Mouse (Mus musculus): Measurements from ENCODE around the gene Rapgef4. TPM values are rescaled to one million over a fixed set of nuclear protein-coding genes. Genes with fewer than 3 reads are reported as not detected.

The Rapgef4 gene
- polyA plus RNA-seq, 1 experiment: 11.3 TPM

- no peak for DNase-seq (ENCODE audit: low read depth in 1 of 2, low spot score in 2 of 2)
- Histone ChIP-seq H3K4me3 (ENCODE audit: extremely low read depth, insufficient read depth, insufficient read length) (no peak overlapping the region), H3K36me3 (ENCODE audit: control insufficient read depth, insufficient read depth, low read length) (peaks cover 4% of the 10 kb centered on the region; the same call in 1 of the 2 replicates), H3K27ac (ENCODE audit: insufficient read depth, low read length) (no peak overlapping the region), H3K4me1 (ENCODE audit: control insufficient read depth, insufficient read depth, insufficient read length) (no peaks in the 10 kb centered on the region), H3K27me3 (ENCODE audit: control insufficient read depth, insufficient read depth, low read length) (no peaks in the 10 kb centered on the region)
- TF ChIP-seq CTCF (IDR thresholded peaks at IDR 0.05; ENCODE audit: extremely low read depth, insufficient read depth, insufficient read length, insufficient replicate concordance): no peak
- 86% methylated on average over 5 of the region's 5 CpGs for WGBS
Measured at GRCm38 (mm10) chr2:72223479-72223878, 242.4 kb downstream of the Rapgef4 start.

DNA sequence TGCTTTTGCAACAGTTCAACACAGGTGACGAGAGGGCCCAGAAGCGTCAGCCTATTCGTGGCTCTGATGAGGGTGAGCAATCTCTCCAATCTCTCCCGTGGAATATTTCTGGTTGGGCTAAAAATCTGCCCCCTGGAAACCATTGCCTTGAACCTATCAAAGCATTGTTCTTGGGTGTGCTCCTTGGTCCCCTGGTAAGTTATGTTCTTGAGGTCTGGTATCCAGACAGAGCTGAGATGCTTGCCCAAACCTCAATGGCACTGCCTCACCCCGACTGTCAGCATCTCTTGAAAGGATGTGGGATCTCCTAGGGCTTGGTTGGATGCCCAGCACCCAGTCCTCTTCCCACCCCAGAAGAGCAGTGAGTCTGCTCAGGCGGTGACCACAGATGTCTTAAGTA is 245.0 kb downstream of the Rapgef4 start:
- Histone ChIP-seq H3K27ac (ENCODE audit: insufficient read depth, low read length) (no peak overlapping the region), H3K27me3 (ENCODE audit: control insufficient read depth, insufficient read depth, low read length) (no peaks in the 10 kb centered on the region), H3K4me1 (ENCODE audit: control insufficient read depth, insufficient read depth, insufficient read length) (no peaks in the 10 kb centered on the region), H3K36me3 (ENCODE audit: control insufficient read depth, insufficient read depth, low read length) (peaks cover 7% of the 10 kb centered on the region), H3K4me3 (ENCODE audit: extremely low read depth, insufficient read depth, insufficient read length) (no peak overlapping the region)
- DNase-seq (ENCODE audit: low read depth in 1 of 2, low spot score in 2 of 2): no peak
- 87% methylated on average over 6 of the region's 6 CpGs for WGBS
- TF ChIP-seq CTCF (IDR thresholded peaks at IDR 0.05; ENCODE audit: extremely low read depth, insufficient read depth, insufficient read length, insufficient replicate concordance): no peak
- TF ChIP-seq POLR2A (IDR thresholded peaks at IDR 0.05; ENCODE audit: low read depth, low read length): no peak

DNA sequence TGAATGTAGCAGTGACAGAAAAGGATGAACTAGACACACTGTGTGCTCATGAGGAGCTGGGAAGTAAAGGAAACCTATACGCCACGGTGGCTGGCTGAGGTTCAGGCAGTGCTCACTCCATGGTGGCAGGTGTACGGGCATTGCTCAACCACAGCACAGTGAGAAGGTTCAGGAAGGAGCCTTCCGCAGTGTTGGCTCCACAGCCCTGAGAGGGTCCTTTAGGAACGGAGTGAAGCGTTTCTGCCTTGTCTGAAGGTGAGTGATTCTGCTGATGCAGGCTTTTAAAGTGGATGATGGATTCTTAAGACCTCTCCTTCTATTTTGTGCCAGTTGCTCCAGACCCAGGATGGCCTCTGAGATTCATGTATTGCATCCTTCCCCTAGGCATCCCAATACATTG is 246.4 kb downstream of the Rapgef4 start:
- no peaks in the 10 kb centered on the region for H3K27me3 ChIP-seq (ENCODE audit: control insufficient read depth, insufficient read depth, low read length)
- H3K36me3 ChIP-seq (ENCODE audit: control insufficient read depth, insufficient read depth, low read length): peaks cover 7% of the 10 kb centered on the region
- TF ChIP-seq POLR2A (IDR thresholded peaks at IDR 0.05; ENCODE audit: low read depth, low read length): no peak
- no peak for TF ChIP-seq CTCF (IDR thresholded peaks at IDR 0.05; ENCODE audit: extremely low read depth, insufficient read depth, insufficient read length, insufficient replicate concordance)
- WGBS: 95% methylated on average over 6 of the region's 6 CpGs
- H3K4me3 ChIP-seq (ENCODE audit: extremely low read depth, insufficient read depth, insufficient read length): no peak overlapping the region
- no peaks in the 10 kb centered on the region for H3K4me1 ChIP-seq (ENCODE audit: control insufficient read depth, insufficient read depth, insufficient read length)
- H3K27ac ChIP-seq (ENCODE audit: insufficient read depth, low read length): no peak overlapping the region
- no peak for DNase-seq (ENCODE audit: low read depth in 1 of 2, low spot score in 2 of 2)

- Histone ChIP-seq H3K36me3 (ENCODE audit: control insufficient read depth, insufficient read depth, low read length) (peaks cover 7% of the 10 kb centered on the region), H3K4me3 (ENCODE audit: extremely low read depth, insufficient read depth, insufficient read length) (no peak overlapping the region), H3K4me1 (ENCODE audit: control insufficient read depth, insufficient read depth, insufficient read length) (no peaks in the 10 kb centered on the region), H3K27ac (ENCODE audit: insufficient read depth, low read length) (no peak overlapping the region), H3K27me3 (ENCODE audit: control insufficient read depth, insufficient read depth, low read length) (no peaks in the 10 kb centered on the region)
- WGBS: 91% methylated on average over 14 of the region's 14 CpGs
- TF ChIP-seq CTCF (IDR thresholded peaks at IDR 0.05; ENCODE audit: extremely low read depth, insufficient read depth, insufficient read length, insufficient replicate concordance): no peak
- TF ChIP-seq POLR2A (IDR thresholded peaks at IDR 0.05; ENCODE audit: low read depth, low read length): no peak
- DNase-seq (ENCODE audit: low read depth in 1 of 2, low spot score in 2 of 2): no peak
Measured at GRCm38 (mm10) chr2:72228881-72229280, 247.8 kb downstream of the Rapgef4 start.

- Histone ChIP-seq H3K27ac (ENCODE audit: insufficient read depth, low read length) (no peak overlapping the region), H3K36me3 (ENCODE audit: control insufficient read depth, insufficient read depth, low read length) (peaks cover 7% of the 10 kb centered on the region), H3K4me3 (ENCODE audit: extremely low read depth, insufficient read depth, insufficient read length) (no peak overlapping the region), H3K27me3 (ENCODE audit: control insufficient read depth, insufficient read depth, low read length) (no peaks in the 10 kb centered on the region), H3K4me1 (ENCODE audit: control insufficient read depth, insufficient read depth, insufficient read length) (no peaks in the 10 kb centered on the region)
- TF ChIP-seq POLR2A (IDR thresholded peaks at IDR 0.05; ENCODE audit: low read depth, low read length) (no peak), CTCF (IDR thresholded peaks at IDR 0.05; ENCODE audit: extremely low read depth, insufficient read depth, insufficient read length, insufficient replicate concordance) (no peak)
- 95% methylated on average over 9 of the region's 9 CpGs for WGBS
- no peak for DNase-seq (ENCODE audit: low read depth in 1 of 2, low spot score in 2 of 2)
Measured at GRCm38 (mm10) chr2:72230545-72230944, 249.5 kb downstream of the Rapgef4 start.

- TF ChIP-seq POLR2A (IDR thresholded peaks at IDR 0.05; ENCODE audit: low read depth, low read length): no peak
- TF ChIP-seq CTCF (IDR thresholded peaks at IDR 0.05; ENCODE audit: extremely low read depth, insufficient read depth, insufficient read length, insufficient replicate concordance): no peak
- no peak overlapping the region for H3K4me3 ChIP-seq (ENCODE audit: extremely low read depth, insufficient read depth, insufficient read length)
- no peak for DNase-seq (ENCODE audit: low read depth in 1 of 2, low spot score in 2 of 2)
- H3K27me3 ChIP-seq (ENCODE audit: control insufficient read depth, insufficient read depth, low read length): no peaks in the 10 kb centered on the region
- no peaks in the 10 kb centered on the region for H3K4me1 ChIP-seq (ENCODE audit: control insufficient read depth, insufficient read depth, insufficient read length)
- no peak overlapping the region for H3K27ac ChIP-seq (ENCODE audit: insufficient read depth, low read length)
- 90% methylated on average over 11 of the region's 11 CpGs for WGBS
- H3K36me3 ChIP-seq (ENCODE audit: control insufficient read depth, insufficient read depth, low read length): peaks cover 8% of the 10 kb centered on the region
Measured at GRCm38 (mm10) chr2:72234085-72234484, 253.0 kb downstream of the Rapgef4 start.

DNA sequence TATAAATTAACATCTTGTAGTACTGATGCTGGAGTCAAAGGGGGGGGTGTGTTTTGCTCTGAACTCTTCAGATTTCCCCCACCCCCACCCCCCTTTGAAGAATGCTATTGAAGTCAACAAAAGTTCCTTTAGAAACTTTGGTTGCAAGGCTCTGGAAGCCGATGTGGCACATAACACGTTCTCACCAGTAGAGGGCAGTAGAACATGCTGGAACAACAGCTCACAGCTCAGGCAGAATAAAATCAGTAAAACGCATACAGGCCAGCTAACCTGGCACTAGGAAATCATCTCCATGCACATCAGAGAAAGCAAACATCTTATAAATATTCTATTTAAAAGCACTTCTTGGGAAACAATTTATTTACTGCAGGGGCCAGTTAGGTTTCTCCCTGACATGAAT is 253.9 kb downstream of the Rapgef4 start:
- Histone ChIP-seq H3K36me3 (ENCODE audit: control insufficient read depth, insufficient read depth, low read length) (peaks cover 13% of the 10 kb centered on the region), H3K27me3 (ENCODE audit: control insufficient read depth, insufficient read depth, low read length) (no peaks in the 10 kb centered on the region), H3K4me1 (ENCODE audit: control insufficient read depth, insufficient read depth, insufficient read length) (no peaks in the 10 kb centered on the region), H3K27ac (ENCODE audit: insufficient read depth, low read length) (no peak overlapping the region), H3K4me3 (ENCODE audit: extremely low read depth, insufficient read depth, insufficient read length) (no peak overlapping the region)
- no peak for TF ChIP-seq POLR2A (IDR thresholded peaks at IDR 0.05; ENCODE audit: low read depth, low read length)
- TF ChIP-seq CTCF (IDR thresholded peaks at IDR 0.05; ENCODE audit: extremely low read depth, insufficient read depth, insufficient read length, insufficient replicate concordance): peak; percentile 46; the same call in 1 of the 2 replicates
- DNase-seq (ENCODE audit: low read depth in 1 of 2, low spot score in 2 of 2): peak; percentile 11 to 38
- WGBS: 2% methylated on average over 3 of the region's 3 CpGs

Measured in spleen, adult 2 months (tissue).